Mouse (Mus musculus) urinary bladder, adult 2 months (tissue): Measurements from ENCODE around the gene Utp18. TPM values are rescaled to one million over a fixed set of nuclear protein-coding genes. Genes with fewer than 3 reads are reported as not detected.
"Not testable (repeated sequence)": the region's sequence is repeated elsewhere in the genome, so short reads cannot be mapped to it uniquely, and the experiment has no call there.

ENCODE experiments used
- DNase-seq: peaks from one replicate; pipeline ENCODE4 v3.0.0; 2022; ENCODE audit warnings: low spot score
- polyA plus RNA-seq: library from polyadenylated mRNA; depleted of rRNA; stranded (reverse); fragments of >200 nt; gene quantifications from 2 replicates; pipeline ENCODE4 v1.2.3, GENCODE M21; 2012; rRNA removed

Gene Utp18
- 15.2 and 17.8 TPM in 2 replicates for polyA plus RNA-seq

GRCm38 (mm10) chr11:93885572-93886410 lies at the start of gene Utp18, which contains the start of gene Mbtd1:
Utp18 (minus strand) TSS chr11:93885766.
Mbtd1 (plus strand) TSS chr11:93885852.
- peak; percentile 96 for DNase-seq

DNA sequence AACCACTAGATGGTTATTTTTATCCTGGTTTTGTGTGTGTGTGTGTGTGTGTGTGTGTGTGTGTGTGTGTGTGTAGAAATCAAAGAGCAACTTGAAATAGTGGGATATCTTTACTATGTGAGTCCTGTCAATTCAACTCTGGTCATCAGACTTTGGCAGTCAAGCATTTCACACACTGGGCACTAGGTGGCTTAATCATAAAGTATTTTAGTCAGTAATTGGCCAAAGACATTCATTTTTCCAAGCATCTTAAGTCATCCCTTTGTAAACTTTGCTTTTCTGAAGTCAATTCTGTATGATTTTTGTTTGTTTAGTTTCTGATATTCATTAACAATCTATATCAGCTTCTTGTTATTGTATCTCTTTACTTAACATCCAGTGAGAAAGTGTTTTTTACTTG lies 43.5 kb upstream of the Utp18 start:
- no peak for DNase-seq

GRCm38 (mm10) chr11:93915019-93915418 lies 29.5 kb upstream of the Utp18 start:
- DNase-seq = not testable (repeated sequence)

GRCm38 (mm10) chr11:93911603-93912002 lies 26.0 kb upstream of the Utp18 start:
- no peak for DNase-seq

- DNase-seq = no peak
Measured at GRCm38 (mm10) chr11:93908829-93909228, 23.3 kb upstream of the Utp18 start.

GRCm38 (mm10) chr11:93907839-93908238 lies 22.3 kb upstream of the Utp18 start:
- DNase-seq = no peak

- DNase-seq = no peak
Measured at GRCm38 (mm10) chr11:93906834-93907233, 21.3 kb upstream of the Utp18 start.

- DNase-seq = no peak
Measured at GRCm38 (mm10) chr11:93897732-93898131, 12.2 kb upstream of the Utp18 start.

DNA sequence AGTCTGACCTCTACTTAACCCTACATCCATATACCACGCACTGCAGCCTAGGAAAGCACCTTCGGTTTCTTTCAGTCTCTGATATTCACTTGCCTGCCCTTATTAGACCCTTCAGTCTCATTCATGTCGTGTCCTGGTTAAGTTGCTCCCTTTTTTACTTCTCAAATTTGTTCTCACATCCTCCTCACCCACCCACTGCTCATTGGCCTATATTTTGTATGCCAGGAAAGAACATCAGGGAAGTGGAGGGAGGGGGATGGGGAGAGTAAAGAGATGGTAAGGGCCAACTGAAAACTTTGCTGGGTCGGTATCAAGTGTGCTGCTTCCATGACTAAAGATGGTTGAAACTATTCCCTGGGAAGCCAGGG lies 1.5 kb upstream of the Utp18 start:
- DNase-seq = no peak

GRCm38 (mm10) chr11:93886411-93887079 lies 979 bp upstream of the Utp18 start:
- DNase-seq = no peak

- no peak for DNase-seq
Measured at GRCm38 (mm10) chr11:93884901-93885571, 530 bp downstream of the Utp18 start.

DNA sequence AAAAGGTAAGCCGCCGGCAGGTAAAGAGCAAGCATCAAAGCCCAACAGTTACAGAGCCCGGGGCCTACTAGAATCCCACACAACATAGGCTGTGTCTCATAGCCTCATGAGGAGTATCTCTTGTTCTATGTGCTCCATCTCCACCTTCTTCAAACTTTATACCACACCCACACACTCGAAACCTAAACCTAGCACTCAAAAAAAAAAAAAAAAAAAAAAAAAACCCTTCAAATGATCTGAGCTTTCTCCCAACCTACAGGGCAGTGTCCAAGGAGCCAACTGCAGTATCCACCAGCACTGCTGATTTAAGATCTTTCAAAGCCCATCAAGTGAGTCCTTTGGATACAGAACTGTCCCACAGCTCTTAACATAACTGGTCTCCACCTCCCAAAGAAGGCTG lies 1.5 kb downstream of the Utp18 start:
- no peak for DNase-seq

DNA sequence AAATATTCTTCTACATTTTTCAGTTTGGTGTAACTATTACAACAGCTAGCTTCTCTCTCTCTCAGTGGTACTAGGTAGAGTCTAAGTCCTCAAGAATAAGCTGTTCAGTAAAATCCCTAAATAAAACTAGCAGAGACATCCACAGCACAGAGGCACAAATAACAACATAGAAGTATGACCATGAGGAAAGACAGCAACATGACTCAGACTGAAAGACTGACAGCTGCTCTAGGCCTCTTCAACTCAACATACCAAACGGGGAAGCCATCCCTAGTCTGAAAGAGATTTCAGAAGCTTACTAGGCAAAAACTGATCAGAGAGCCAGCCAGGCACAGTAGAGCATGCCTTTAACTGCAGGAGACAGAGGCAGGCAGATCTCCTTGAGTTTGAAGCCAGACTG lies 22.9 kb downstream of the Utp18 start:
- no peak for DNase-seq

DNA sequence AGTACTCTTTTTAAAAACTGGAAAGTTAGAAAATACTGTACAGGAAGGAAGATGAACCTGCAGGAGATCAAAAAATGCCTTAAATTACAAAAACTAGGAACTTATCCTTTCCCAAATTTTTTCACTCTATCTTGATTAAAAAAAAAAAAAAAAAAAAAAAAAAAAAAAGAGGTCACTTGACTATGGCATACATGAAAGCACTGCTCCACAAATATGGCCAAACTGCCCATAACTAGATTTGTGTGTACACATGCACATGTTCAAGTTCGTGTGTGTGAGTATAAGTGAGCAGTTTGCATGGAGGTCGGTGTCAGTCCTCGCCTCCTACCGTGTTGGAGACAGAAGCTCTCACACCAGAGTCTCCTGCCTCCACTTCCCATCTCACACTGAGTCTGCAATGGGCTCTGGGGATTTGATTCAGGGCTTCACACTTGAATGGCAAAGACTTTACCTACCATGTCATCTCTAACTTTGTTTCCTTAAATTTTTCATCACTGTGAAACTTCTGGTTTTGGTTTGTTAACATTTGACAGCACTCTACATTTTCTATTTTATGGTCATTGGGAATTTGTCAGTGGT lies 23.4 kb downstream of the Utp18 start:
- no peak for DNase-seq

- DNase-seq = no peak
Measured at GRCm38 (mm10) chr11:93861193-93861592, 24.4 kb downstream of the Utp18 start.

- DNase-seq = no peak
Measured at GRCm38 (mm10) chr11:93860540-93861172, 24.9 kb downstream of the Utp18 start.

DNA sequence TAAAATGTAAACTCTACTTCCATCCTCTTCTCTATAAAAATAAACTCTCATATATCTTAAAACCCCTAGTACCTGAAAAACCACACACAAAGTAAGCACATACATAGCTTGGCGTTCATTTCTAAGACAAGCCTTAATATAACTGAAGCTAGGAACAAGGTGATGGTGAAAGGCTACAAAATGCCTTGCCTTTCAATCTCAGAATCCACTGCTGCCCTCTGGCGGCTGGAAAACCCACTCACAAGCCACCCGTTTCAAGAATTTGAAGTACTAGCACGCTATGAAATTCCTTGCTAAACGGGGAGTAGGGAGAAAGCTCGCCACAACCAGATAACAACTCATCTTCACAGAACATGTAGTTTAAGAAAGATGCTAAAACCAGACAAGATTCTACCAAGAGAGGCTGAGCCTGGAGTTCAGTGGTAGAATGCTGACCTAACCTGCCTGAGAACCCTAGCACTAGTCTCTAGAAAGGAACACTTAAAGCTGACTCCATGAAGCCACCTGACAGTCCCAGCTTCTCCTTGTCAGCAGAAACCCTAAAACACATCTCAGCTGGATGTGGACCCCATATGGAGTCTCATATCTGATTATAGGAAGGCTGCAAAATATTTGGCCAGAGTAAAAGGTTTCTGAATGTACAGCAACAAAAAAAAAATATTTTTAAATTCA lies 29.1 kb downstream of the Utp18 start:
- peak; percentile 38 for DNase-seq

- no peak for DNase-seq
Measured at GRCm38 (mm10) chr11:93852546-93852945, 33.0 kb downstream of the Utp18 start.

GRCm38 (mm10) chr11:93847342-93847741 lies 38.2 kb downstream of the Utp18 start:
- DNase-seq = no peak

DNA sequence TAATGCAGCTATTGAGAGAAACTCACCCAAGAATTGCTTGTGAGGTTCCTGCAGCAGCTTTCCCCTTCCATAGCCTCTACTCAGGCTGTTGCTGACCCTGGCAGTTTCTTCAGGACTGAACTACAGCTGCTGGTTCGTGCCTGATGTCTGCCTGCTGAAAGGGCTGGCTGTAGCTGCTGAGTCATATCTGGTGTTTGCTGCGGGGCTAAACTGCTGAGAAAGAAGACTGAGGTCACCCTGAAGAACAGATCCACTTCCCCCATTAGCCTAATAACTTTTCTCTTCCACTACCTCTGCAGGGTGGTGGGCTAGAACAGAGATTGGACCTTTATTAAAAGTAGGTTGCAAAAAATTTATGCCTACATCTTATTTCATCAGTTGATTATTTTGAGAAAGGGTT lies 49.8 kb downstream of the Utp18 start:
- DNase-seq = no peak

DNA sequence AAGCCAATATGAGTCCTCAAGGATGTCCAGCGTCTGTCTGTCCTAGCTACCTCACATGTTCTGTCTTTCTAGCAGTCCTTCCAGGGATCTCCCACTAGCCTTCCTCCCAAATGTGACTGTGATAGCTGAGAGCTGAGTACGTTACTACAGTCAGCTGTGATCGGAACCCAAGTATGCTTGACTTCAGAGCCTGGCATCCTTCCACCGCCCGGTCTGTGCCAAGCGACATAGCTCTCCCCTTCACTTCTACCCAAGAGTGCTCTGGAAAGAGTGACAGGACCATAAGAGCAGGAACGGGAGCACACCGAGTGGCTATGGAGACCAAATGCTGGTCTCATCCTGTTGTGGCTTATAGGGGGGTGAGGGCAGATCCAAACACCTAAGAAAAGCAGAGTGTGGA lies 55.6 kb downstream of the Utp18 start:
- DNase-seq = no peak
